Mouse (Mus musculus): ENCODE results near the gene Insc.
"Not testable (repeated sequence)": the region's sequence is repeated elsewhere in the genome, so short reads cannot be mapped to it uniquely, and the experiment has no call there.

Gene Insc

GRCm38 (mm10) chr7:114743022-114743780, at the start of gene Insc:
Gene Insc (plus strand): TSS chr7:114743694.
- DNase-seq (ENCODE audit: low read depth, low spot score): no peak

GRCm38 (mm10) chr7:114700871-114701270, 42.6 kb upstream of the Insc start:
- no peak for DNase-seq (ENCODE audit: low read depth, low spot score)

GRCm38 (mm10) chr7:114706716-114707115, 36.8 kb upstream of the Insc start:
- no peak for DNase-seq (ENCODE audit: low read depth, low spot score)

GRCm38 (mm10) chr7:114707398-114707797, 36.1 kb upstream of the Insc start:
- DNase-seq (ENCODE audit: low read depth, low spot score): no peak

GRCm38 (mm10) chr7:114710419-114710818, 33.1 kb upstream of the Insc start:
- no peak for DNase-seq (ENCODE audit: low read depth, low spot score)

GRCm38 (mm10) chr7:114712523-114712922, 31.0 kb upstream of the Insc start:
- DNase-seq (ENCODE audit: low read depth, low spot score): no peak

GRCm38 (mm10) chr7:114718300-114718699, 25.2 kb upstream of the Insc start, which contains the start of gene Calcb:
Gene Calcb (plus strand): TSS chr7:114718643.
- no peak for DNase-seq (ENCODE audit: low read depth, low spot score)

GRCm38 (mm10) chr7:114719381-114720131, 23.9 kb upstream of the Insc start:
- DNase-seq (ENCODE audit: low read depth, low spot score): peak; percentile 21

GRCm38 (mm10) chr7:114729696-114730095, 13.8 kb upstream of the Insc start:
- not testable (repeated sequence) for DNase-seq (ENCODE audit: low read depth, low spot score)

- no peak for DNase-seq (ENCODE audit: low read depth, low spot score)
Observed at GRCm38 (mm10) chr7:114731175-114731574, 12.3 kb upstream of the Insc start.

- not testable (repeated sequence) for DNase-seq (ENCODE audit: low read depth, low spot score)
Observed at GRCm38 (mm10) chr7:114731700-114732099, 11.8 kb upstream of the Insc start.

GRCm38 (mm10) chr7:114736256-114736655, 7.2 kb upstream of the Insc start:
- no peak for DNase-seq (ENCODE audit: low read depth, low spot score)

GRCm38 (mm10) chr7:114738166-114738565, 5.3 kb upstream of the Insc start:
- no peak for DNase-seq (ENCODE audit: low read depth, low spot score)

- no peak for DNase-seq (ENCODE audit: low read depth, low spot score)
Observed at GRCm38 (mm10) chr7:114740360-114741165, 2.9 kb upstream of the Insc start.

- no peak for DNase-seq (ENCODE audit: low read depth, low spot score)
Observed at GRCm38 (mm10) chr7:114744639-114745245, 1.2 kb downstream of the Insc start.

- DNase-seq (ENCODE audit: low read depth, low spot score): no peak
Observed at GRCm38 (mm10) chr7:114745481-114746271, 2.2 kb downstream of the Insc start.

GRCm38 (mm10) chr7:114747596-114747995, 4.1 kb downstream of the Insc start:
- DNase-seq (ENCODE audit: low read depth, low spot score): no peak

- no peak for DNase-seq (ENCODE audit: low read depth, low spot score)
Observed at GRCm38 (mm10) chr7:114748239-114748638, 4.7 kb downstream of the Insc start.

GRCm38 (mm10) chr7:114753471-114753870, 10.0 kb downstream of the Insc start:
- no peak for DNase-seq (ENCODE audit: low read depth, low spot score)

GRCm38 (mm10) chr7:114754196-114754595, 10.7 kb downstream of the Insc start:
- DNase-seq (ENCODE audit: low read depth, low spot score): no peak

GRCm38 (mm10) chr7:114754626-114755025, 11.1 kb downstream of the Insc start:
- DNase-seq (ENCODE audit: low read depth, low spot score): no peak

Measured in retina, postnatal 7 days (tissue).